Mouse (Mus musculus) embryo, embryonic 9.5 days (tissue): Measurements from ENCODE around the gene Tvp23a.

Experiments
- DNase-seq: peaks from one replicate; pipeline ENCODE4 v3.0.0-alpha.2; 2017; ENCODE audit errors: extremely low spot score

Gene Tvp23a

GRCm38 (mm10) chr16:10447264-10447594, at the start of gene Tvp23a:
TSS of gene Tvp23a (minus strand) at chr16:10447362.
- peak; percentile 88 for DNase-seq

GRCm38 (mm10) chr16:10495824-10496298, 48.7 kb upstream of the Tvp23a start:
- no peak for DNase-seq

- DNase-seq, result no peak
These were observed 45.4 kb upstream of the Tvp23a start for GRCm38 (mm10) chr16:10492587-10492986.

GRCm38 (mm10) chr16:10491716-10492115, 44.6 kb upstream of the Tvp23a start:
- DNase-seq, result no peak

GRCm38 (mm10) chr16:10490503-10491150, 43.5 kb upstream of the Tvp23a start:
- DNase-seq, result no peak

GRCm38 (mm10) chr16:10489904-10490457, 42.8 kb upstream of the Tvp23a start:
- DNase-seq, result no peak

GRCm38 (mm10) chr16:10489483-10489882, 42.3 kb upstream of the Tvp23a start:
- peak; percentile 5 for DNase-seq

GRCm38 (mm10) chr16:10488769-10489481, 41.8 kb upstream of the Tvp23a start:
- no peak for DNase-seq

GRCm38 (mm10) chr16:10487895-10488493, 40.8 kb upstream of the Tvp23a start:
- no peak for DNase-seq

GRCm38 (mm10) chr16:10486993-10487392, 39.8 kb upstream of the Tvp23a start:
- no peak for DNase-seq

- DNase-seq, result no peak
These were observed 35.2 kb upstream of the Tvp23a start for GRCm38 (mm10) chr16:10482343-10482742.

GRCm38 (mm10) chr16:10479857-10480256, 32.7 kb upstream of the Tvp23a start, which contains the start of gene Ciita:
TSS of gene Ciita (plus strand) at chr16:10480059.
- no peak for DNase-seq

GRCm38 (mm10) chr16:10475919-10476318, 28.8 kb upstream of the Tvp23a start:
- no peak for DNase-seq

GRCm38 (mm10) chr16:10474956-10475355, 27.8 kb upstream of the Tvp23a start:
- DNase-seq, result no peak

GRCm38 (mm10) chr16:10471950-10472349, 24.8 kb upstream of the Tvp23a start:
- DNase-seq, result no peak

GRCm38 (mm10) chr16:10468201-10468600, 21.0 kb upstream of the Tvp23a start:
- no peak for DNase-seq

- no peak for DNase-seq
These were observed 20.4 kb upstream of the Tvp23a start for GRCm38 (mm10) chr16:10467391-10468107.

- no peak for DNase-seq
These were observed 18.0 kb upstream of the Tvp23a start for GRCm38 (mm10) chr16:10465011-10465681.

GRCm38 (mm10) chr16:10461178-10461577, 14.0 kb upstream of the Tvp23a start:
- DNase-seq, result no peak

GRCm38 (mm10) chr16:10460188-10460587, 13.0 kb upstream of the Tvp23a start:
- no peak for DNase-seq

GRCm38 (mm10) chr16:10454583-10454974, 7.4 kb upstream of the Tvp23a start:
- peak; percentile 31 for DNase-seq
